Mouse (Mus musculus): ENCODE data around the gene Fam163a. TPM values are rescaled to one million over a fixed set of nuclear protein-coding genes. Genes with fewer than 3 reads are reported as not detected.
"Not testable (repeated sequence)": the region's sequence is repeated elsewhere in the genome, so short reads cannot be mapped to it uniquely, and the experiment has no call there.

Gene Fam163a
- polyA plus RNA-seq, 1 experiment from 2014 or later, result 0.61 TPM

GRCm38 (mm10) chr1:156040731-156041401 lies 164.0 kb downstream of the Fam163a start:
- H3K9me3 ChIP-seq (ENCODE audit: low read length), result no peaks in the 10 kb centered on the region
- peak overlapping the region; percentile 72 for H3K27ac ChIP-seq (ENCODE audit: low read length)
- peak overlapping the region; percentile 76 for H3K9ac ChIP-seq (replicated peaks; ENCODE audit: low read length)
- 2% methylated on average over 22 of the region's 22 CpGs for WGBS
- H3K36me3 ChIP-seq (ENCODE audit: insufficient read depth, low read length), result peaks cover 5% of the 10 kb centered on the region; the same call in 1 of the 2 replicates
- peak; percentile 85 for ATAC-seq (ENCODE audit: low FRiP score, low TSS enrichment)
- peak overlapping the region; percentile 84 for H3K4me2 ChIP-seq (replicated peaks; ENCODE audit: low read depth, low read length)
- H3K4me1 ChIP-seq (ENCODE audit: insufficient read depth, low read length), result peaks cover 40% of the 10 kb centered on the region
- peak overlapping the region; percentile 81 for H3K4me3 ChIP-seq (ENCODE audit: low read length)
- no peaks in the 10 kb centered on the region for H3K27me3 ChIP-seq (ENCODE audit: insufficient read depth, low read length)

GRCm38 (mm10) chr1:156039989-156040388 lies 164.8 kb downstream of the Fam163a start:
- H3K4me3 ChIP-seq (ENCODE audit: low read length); ATAC-seq (ENCODE audit: low FRiP score, low TSS enrichment); H3K9me3 ChIP-seq (ENCODE audit: low read length); H3K27ac ChIP-seq (ENCODE audit: low read length); H3K36me3 ChIP-seq (ENCODE audit: insufficient read depth, low read length); H3K27me3 ChIP-seq (ENCODE audit: insufficient read depth, low read length); H3K4me2 ChIP-seq (replicated peaks; ENCODE audit: low read depth, low read length); H3K9ac ChIP-seq (replicated peaks; ENCODE audit: low read length): not testable (repeated sequence)
- 73% methylated on average over 7 of the region's 7 CpGs for WGBS
- H3K4me1 ChIP-seq (ENCODE audit: insufficient read depth, low read length), result peaks cover 38% of the 10 kb centered on the region

- no peaks in the 10 kb centered on the region for H3K9me3 ChIP-seq (ENCODE audit: low read length)
- no peaks in the 10 kb centered on the region for H3K27me3 ChIP-seq (ENCODE audit: insufficient read depth, low read length)
- peak overlapping the region; percentile 38; the same call in 1 of the 2 replicates for H3K27ac ChIP-seq (ENCODE audit: low read length)
- 49% methylated on average over 5 of the region's 5 CpGs for WGBS
- peaks cover 24% of the 10 kb centered on the region for H3K4me1 ChIP-seq (ENCODE audit: insufficient read depth, low read length)
- H3K9ac ChIP-seq (replicated peaks; ENCODE audit: low read length), result peak overlapping the region; percentile 54
- ATAC-seq (ENCODE audit: low FRiP score, low TSS enrichment), result no peak
- H3K4me3 ChIP-seq (ENCODE audit: low read length), result peak overlapping the region; percentile 16; the same call in 1 of the 2 replicates
- H3K4me2 ChIP-seq (replicated peaks; ENCODE audit: low read depth, low read length), result peak overlapping the region; percentile 39
- H3K36me3 ChIP-seq (ENCODE audit: insufficient read depth, low read length), result peaks cover 18% of the 10 kb centered on the region; the same call in 1 of the 2 replicates
These were observed 167.7 kb downstream of the Fam163a start for GRCm38 (mm10) chr1:156037144-156037583.

DNA sequence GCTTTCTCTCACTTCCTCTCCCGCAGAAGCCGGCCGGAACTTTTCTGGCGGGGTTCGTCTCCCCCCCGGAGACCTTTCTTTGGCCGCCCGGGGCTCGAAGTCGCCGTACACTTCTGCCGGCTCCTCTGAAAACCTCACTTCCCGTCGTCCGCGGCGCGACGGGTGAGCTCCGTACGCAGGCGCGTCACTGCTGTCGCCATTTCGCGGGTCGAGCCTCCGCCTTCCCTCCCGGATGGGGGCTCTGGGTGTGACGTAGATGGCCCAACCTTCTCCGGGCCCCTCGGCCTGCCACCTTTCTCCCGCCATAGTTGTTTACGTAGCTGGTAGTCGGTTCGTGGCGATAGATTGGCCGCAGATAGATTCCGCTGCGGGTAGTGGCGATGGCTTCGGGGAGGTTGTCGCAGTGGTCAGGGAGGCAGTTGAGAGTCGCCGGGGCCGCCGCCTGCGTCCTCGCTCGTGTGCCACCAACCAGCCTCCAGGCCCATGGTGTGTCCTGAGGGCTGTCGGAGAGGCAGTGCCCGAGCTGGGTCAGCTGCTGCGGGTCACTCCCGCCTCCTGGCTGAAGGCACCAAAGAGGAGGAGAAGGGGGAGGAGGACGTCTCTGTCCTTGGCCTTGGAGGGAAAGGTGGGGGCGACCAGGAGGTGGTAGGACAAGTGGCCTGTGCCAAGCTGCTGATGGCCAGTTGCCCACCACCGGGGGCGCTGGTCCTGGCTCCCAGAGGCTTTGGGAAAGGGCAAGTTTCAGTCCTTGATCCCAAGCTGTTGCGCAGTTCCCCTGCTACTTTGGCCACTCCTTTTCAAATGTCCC lies 168.7 kb downstream of the Fam163a start, which contains the start of gene Tor1aip1:
Tor1aip1 (minus strand) TSS at position 551 of the 808 bp plus-strand sequence.
- peak within 1 kb of the TSS; percentile 86 for H3K4me3 ChIP-seq (ENCODE audit: low read length)
- peak; percentile 93 for ATAC-seq (ENCODE audit: low FRiP score, low TSS enrichment)
- H3K27me3 ChIP-seq (ENCODE audit: insufficient read depth, low read length), result no peaks in the 10 kb centered on the region
- peaks cover 25% of the 10 kb centered on the region for H3K36me3 ChIP-seq (ENCODE audit: insufficient read depth, low read length)
- no peaks in the 10 kb centered on the region for H3K9me3 ChIP-seq (ENCODE audit: low read length)
- peak within 1 kb of the TSS; percentile 96 for H3K9ac ChIP-seq (replicated peaks; ENCODE audit: low read length)
- H3K4me2 ChIP-seq (replicated peaks; ENCODE audit: low read depth, low read length), result peak within 1 kb of the TSS; percentile 67
- peak within 1 kb of the TSS; percentile 100 for H3K27ac ChIP-seq (ENCODE audit: low read length)
- under 1% methylated on average over 58 of the region's 59 CpGs for WGBS
- H3K4me1 ChIP-seq (ENCODE audit: insufficient read depth, low read length), result peaks cover 16% of the 10 kb centered on the region

DNA sequence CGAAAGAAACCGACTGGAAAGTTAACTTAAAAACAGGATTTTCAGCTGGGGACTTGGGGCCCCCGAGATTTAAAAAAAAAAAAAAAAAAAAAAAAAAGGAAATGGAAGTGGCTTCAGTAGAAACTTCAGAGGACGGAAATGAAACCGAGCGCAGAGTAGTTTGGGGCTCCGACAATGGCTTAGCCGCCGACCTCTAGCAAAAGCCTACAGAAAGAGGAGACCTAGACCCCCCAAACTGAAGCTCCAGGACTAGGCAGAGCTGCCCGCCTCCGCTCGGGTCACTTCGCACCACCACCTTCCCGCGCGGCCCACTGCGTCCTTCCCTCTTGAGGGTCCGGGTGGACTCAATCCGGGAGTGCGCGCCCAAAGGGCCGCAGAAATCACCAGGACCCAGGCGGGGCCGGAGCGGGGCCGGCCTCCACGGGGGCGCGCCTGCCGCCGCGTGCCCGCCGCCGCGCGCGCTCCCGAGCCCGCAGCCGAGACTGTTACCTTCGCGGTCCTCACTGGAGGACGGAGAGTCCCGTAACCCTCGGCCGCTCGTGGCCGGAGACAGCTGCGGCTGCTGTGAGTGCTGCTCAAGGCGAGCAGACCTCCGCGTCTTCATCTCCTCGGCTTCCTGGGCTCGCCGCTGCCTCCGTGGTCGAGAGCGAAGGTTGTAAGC lies 169.4 kb downstream of the Fam163a start, which contains the start of gene Tor1aip2:
Tor1aip2 (plus strand) TSS at position 135 of the 661 bp plus-strand sequence.
- Histone ChIP-seq H3K27me3 (ENCODE audit: insufficient read depth, low read length) (no peaks in the 10 kb centered on the region), H3K4me1 (ENCODE audit: insufficient read depth, low read length) (peaks cover 14% of the 10 kb centered on the region), H3K36me3 (ENCODE audit: insufficient read depth, low read length) (peaks cover 30% of the 10 kb centered on the region), H3K4me3 (ENCODE audit: low read length) (peak within 1 kb of the TSS; percentile 86), H3K27ac (ENCODE audit: low read length) (peak within 1 kb of the TSS; percentile 100), H3K4me2 (replicated peaks; ENCODE audit: low read depth, low read length) (peak within 1 kb of the TSS; percentile 67), H3K9ac (replicated peaks; ENCODE audit: low read length) (peak within 1 kb of the TSS; percentile 96), H3K9me3 (ENCODE audit: low read length) (no peaks in the 10 kb centered on the region)
- peak; percentile 89 for ATAC-seq (ENCODE audit: low FRiP score, low TSS enrichment)
- WGBS, result under 1% methylated on average over 59 of the region's 59 CpGs

GRCm38 (mm10) chr1:156034661-156035060 lies 170.2 kb downstream of the Fam163a start:
- peaks cover 32% of the 10 kb centered on the region for H3K36me3 ChIP-seq (ENCODE audit: insufficient read depth, low read length)
- peak overlapping the region; percentile 100 for H3K27ac ChIP-seq (ENCODE audit: low read length)
- H3K4me1 ChIP-seq (ENCODE audit: insufficient read depth, low read length), result peaks cover 12% of the 10 kb centered on the region
- no peak for ATAC-seq (ENCODE audit: low FRiP score, low TSS enrichment)
- no peaks in the 10 kb centered on the region for H3K27me3 ChIP-seq (ENCODE audit: insufficient read depth, low read length)
- 18% methylated on average over 1 of the region's 1 CpGs for WGBS
- H3K9ac ChIP-seq (replicated peaks; ENCODE audit: low read length), result peak overlapping the region; percentile 96
- peak overlapping the region; percentile 67 for H3K4me2 ChIP-seq (replicated peaks; ENCODE audit: low read depth, low read length)
- peak overlapping the region; percentile 86 for H3K4me3 ChIP-seq (ENCODE audit: low read length)
- no peaks in the 10 kb centered on the region for H3K9me3 ChIP-seq (ENCODE audit: low read length)

GRCm38 (mm10) chr1:156033921-156034320 lies 170.9 kb downstream of the Fam163a start:
- H3K4me1 ChIP-seq (ENCODE audit: insufficient read depth, low read length), result peaks cover 12% of the 10 kb centered on the region
- no peaks in the 10 kb centered on the region for H3K27me3 ChIP-seq (ENCODE audit: insufficient read depth, low read length)
- H3K4me3 ChIP-seq (ENCODE audit: low read length), result no peak overlapping the region
- ATAC-seq (ENCODE audit: low FRiP score, low TSS enrichment), result no peak
- WGBS, result 93% methylated on average over 7 of the region's 7 CpGs
- H3K9ac ChIP-seq (replicated peaks; ENCODE audit: low read length), result no peak overlapping the region
- H3K27ac ChIP-seq (ENCODE audit: low read length), result no peak overlapping the region
- peaks cover 36% of the 10 kb centered on the region for H3K36me3 ChIP-seq (ENCODE audit: insufficient read depth, low read length)
- no peak overlapping the region for H3K4me2 ChIP-seq (replicated peaks; ENCODE audit: low read depth, low read length)
- H3K9me3 ChIP-seq (ENCODE audit: low read length), result no peaks in the 10 kb centered on the region

GRCm38 (mm10) chr1:156028340-156028975 lies 176.4 kb downstream of the Fam163a start:
- Histone ChIP-seq H3K27ac (ENCODE audit: low read length) (no peak overlapping the region), H3K4me3 (ENCODE audit: low read length) (no peak overlapping the region), H3K9ac (replicated peaks; ENCODE audit: low read length) (no peak overlapping the region), H3K9me3 (ENCODE audit: low read length) (no peaks in the 10 kb centered on the region), H3K4me2 (replicated peaks; ENCODE audit: low read depth, low read length) (no peak overlapping the region), H3K4me1 (ENCODE audit: insufficient read depth, low read length) (no peaks in the 10 kb centered on the region), H3K27me3 (ENCODE audit: insufficient read depth, low read length) (no peaks in the 10 kb centered on the region), H3K36me3 (ENCODE audit: insufficient read depth, low read length) (peaks cover 36% of the 10 kb centered on the region)
- ATAC-seq (ENCODE audit: low FRiP score, low TSS enrichment), result no peak
- 76% methylated on average over 4 of the region's 4 CpGs for WGBS

- ATAC-seq (ENCODE audit: low FRiP score, low TSS enrichment), result no peak
- no peak overlapping the region for H3K27ac ChIP-seq (ENCODE audit: low read length)
- H3K4me3 ChIP-seq (ENCODE audit: low read length), result no peak overlapping the region
- WGBS, result 85% methylated on average over 3 of the region's 3 CpGs
- H3K4me1 ChIP-seq (ENCODE audit: insufficient read depth, low read length), result no peaks in the 10 kb centered on the region
- H3K9ac ChIP-seq (replicated peaks; ENCODE audit: low read length), result no peak overlapping the region
- H3K9me3 ChIP-seq (ENCODE audit: low read length), result no peaks in the 10 kb centered on the region
- no peaks in the 10 kb centered on the region for H3K27me3 ChIP-seq (ENCODE audit: insufficient read depth, low read length)
- no peak overlapping the region for H3K4me2 ChIP-seq (replicated peaks; ENCODE audit: low read depth, low read length)
- peaks cover 30% of the 10 kb centered on the region for H3K36me3 ChIP-seq (ENCODE audit: insufficient read depth, low read length)
These were observed 177.0 kb downstream of the Fam163a start for GRCm38 (mm10) chr1:156027849-156028248.
